Mouse (Mus musculus): ENCODE data around the gene Prkce. TPM values are rescaled to one million over a fixed set of nuclear protein-coding genes. Genes with fewer than 3 reads are reported as not detected.

Prkce gene
- polyA plus RNA-seq, 1 experiment: 1.9 TPM

DNA sequence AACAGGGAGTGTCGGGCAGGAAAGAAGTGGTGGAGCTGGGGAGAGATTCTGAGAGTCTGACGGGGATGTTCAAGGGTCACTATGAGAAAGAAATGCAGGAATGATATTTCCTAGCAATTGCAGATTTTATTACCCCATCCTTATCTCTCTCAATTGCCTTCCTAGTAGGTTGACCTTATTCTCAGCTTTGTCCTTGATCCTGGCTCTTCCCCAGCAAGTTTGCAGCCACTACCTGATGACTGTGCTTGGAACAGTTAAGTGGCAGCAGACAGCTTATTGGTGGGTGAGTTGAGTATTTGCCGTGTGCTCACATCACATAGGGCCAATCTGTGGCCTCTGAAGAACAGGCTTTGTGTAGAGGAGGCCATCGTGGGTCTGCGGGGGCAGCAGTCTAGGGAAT is 117.5 kb downstream of the Prkce start:
- Histone ChIP-seq H3ac (ENCODE audit: control insufficient read depth, insufficient read length) (no peak overlapping the region), H3K27me3 (ENCODE audit: control insufficient read depth, insufficient read depth, insufficient read length) (no peaks in the 10 kb centered on the region), H3K79me2 (ENCODE audit: control insufficient read depth, insufficient read depth) (no peaks in the 10 kb centered on the region), H3K36me3 (ENCODE audit: control insufficient read depth, insufficient read depth) (no peaks in the 10 kb centered on the region), H3K4me2 (ENCODE audit: low read depth) (no peak overlapping the region), H3K4me3 (no peak overlapping the region)
- TF ChIP-seq CEBPB (IDR thresholded peaks at IDR 0.05; ENCODE audit: insufficient read depth, poor library complexity, severe bottlenecking): no peak
- no peak for TF ChIP-seq POLR2AphosphoS2 (IDR thresholded peaks at IDR 0.05; ENCODE audit: insufficient read length, low read depth)
- TF ChIP-seq SRF (IDR thresholded peaks at IDR 0.05; ENCODE audit: control insufficient read depth, insufficient read length, low read depth): no peak
- no peak for TF ChIP-seq REST (IDR thresholded peaks at IDR 0.05; ENCODE audit: insufficient read depth, insufficient read length)
- no peak for TF ChIP-seq POLR2A (IDR thresholded peaks at IDR 0.05; ENCODE audit: insufficient read length, low read depth)
- no peak for TF ChIP-seq TCF12 (IDR thresholded peaks at IDR 0.05; ENCODE audit: insufficient read depth, poor library complexity, severe bottlenecking)
- no peak for TF ChIP-seq USF1 (IDR thresholded peaks at IDR 0.05; ENCODE audit: low read depth)
- no peak for TF ChIP-seq TCF3 (IDR thresholded peaks at IDR 0.05; ENCODE audit: insufficient read length, low read depth)
- no peak for TF ChIP-seq MAX (IDR thresholded peaks at IDR 0.05; ENCODE audit: low read depth)
- TF ChIP-seq MYOD1 (IDR thresholded peaks at IDR 0.05; ENCODE audit: control insufficient read depth in 1 of 3, insufficient read length in 2 of 3, low read depth in 2 of 3): no peak
- no peak for TF ChIP-seq E2F4 (IDR thresholded peaks at IDR 0.05; ENCODE audit: insufficient read depth)
- TF ChIP-seq MYOG (IDR thresholded peaks at IDR 0.05; ENCODE audit: control insufficient read depth in 1 of 3, insufficient read depth in 1 of 3, insufficient read length in 2 of 3, low read depth in 2 of 3): no peak

DNA sequence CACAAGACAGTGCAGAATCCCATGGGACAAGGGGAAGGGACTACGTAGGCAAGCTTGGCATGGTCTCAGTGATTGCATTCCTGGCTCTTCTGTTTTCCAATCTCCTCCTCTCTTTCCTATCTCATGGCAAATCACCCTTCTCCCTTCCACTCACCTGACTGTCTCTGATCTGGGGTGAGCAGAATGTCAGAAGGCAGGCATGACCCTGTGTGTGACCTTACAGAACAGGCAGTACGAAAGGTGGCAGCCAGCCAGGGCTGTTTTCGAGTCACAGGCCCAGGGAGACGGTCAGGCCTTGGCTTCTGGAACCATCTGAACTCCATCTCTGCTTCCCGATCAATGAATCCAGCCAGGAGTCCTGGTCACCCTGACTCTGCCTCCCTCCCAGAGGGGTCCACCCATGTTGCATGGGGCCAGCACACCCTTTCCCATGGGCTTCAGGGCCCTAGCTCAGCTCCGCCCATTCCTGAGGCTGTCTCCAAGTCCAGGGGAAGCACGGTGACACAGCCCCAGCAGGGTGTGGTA is 119.2 kb downstream of the Prkce start:
- TF ChIP-seq POLR2AphosphoS2 (IDR thresholded peaks at IDR 0.05; ENCODE audit: insufficient read length, low read depth) (no peak), TCF3 (IDR thresholded peaks at IDR 0.05; ENCODE audit: insufficient read length, low read depth) (no peak), MYOD1 (IDR thresholded peaks at IDR 0.05; ENCODE audit: control insufficient read depth in 1 of 3, insufficient read length in 2 of 3, low read depth in 2 of 3) (no peak), E2F4 (IDR thresholded peaks at IDR 0.05; ENCODE audit: insufficient read depth) (no peak), POLR2A (IDR thresholded peaks at IDR 0.05; ENCODE audit: insufficient read length, low read depth) (no peak), MYOG (IDR thresholded peaks at IDR 0.05; ENCODE audit: control insufficient read depth in 1 of 3, insufficient read depth in 1 of 3, insufficient read length in 2 of 3, low read depth in 2 of 3) (no peak), SRF (IDR thresholded peaks at IDR 0.05; ENCODE audit: control insufficient read depth, insufficient read length, low read depth) (no peak), USF1 (IDR thresholded peaks at IDR 0.05; ENCODE audit: low read depth) (no peak), CEBPB (IDR thresholded peaks at IDR 0.05; ENCODE audit: insufficient read depth, poor library complexity, severe bottlenecking) (no peak), MAX (IDR thresholded peaks at IDR 0.05; ENCODE audit: low read depth) (no peak), REST (IDR thresholded peaks at IDR 0.05; ENCODE audit: insufficient read depth, insufficient read length) (no peak), TCF12 (IDR thresholded peaks at IDR 0.05; ENCODE audit: insufficient read depth, poor library complexity, severe bottlenecking) (no peak)
- Histone ChIP-seq H3K4me3 (no peak overlapping the region), H3K27me3 (ENCODE audit: control insufficient read depth, insufficient read depth, insufficient read length) (no peaks in the 10 kb centered on the region), H3K36me3 (ENCODE audit: control insufficient read depth, insufficient read depth) (no peaks in the 10 kb centered on the region), H3K4me2 (ENCODE audit: low read depth) (no peak overlapping the region), H3K79me2 (ENCODE audit: control insufficient read depth, insufficient read depth) (no peaks in the 10 kb centered on the region), H3ac (ENCODE audit: control insufficient read depth, insufficient read length) (no peak overlapping the region)

DNA sequence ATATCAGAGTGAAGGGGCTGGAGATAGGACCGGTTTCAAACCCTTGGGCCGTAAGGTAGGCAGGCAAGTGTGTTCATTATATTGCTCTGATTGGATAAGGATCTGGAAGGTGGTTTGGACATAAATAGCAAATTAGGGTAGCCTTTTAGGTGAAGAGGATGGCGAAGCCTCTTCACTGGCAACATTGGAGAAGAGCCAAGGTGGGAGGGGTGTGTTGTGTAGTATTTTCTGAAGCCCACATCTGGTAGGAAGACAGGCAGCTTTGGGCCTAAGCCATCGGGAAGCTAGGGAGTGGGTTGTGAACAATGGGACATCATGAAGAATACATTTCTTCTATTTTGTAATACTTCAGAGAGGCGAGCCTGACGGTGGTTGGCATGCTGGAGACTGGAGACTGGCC is 125.1 kb downstream of the Prkce start:
- no peak overlapping the region for H3ac ChIP-seq (ENCODE audit: control insufficient read depth, insufficient read length)
- H3K36me3 ChIP-seq (ENCODE audit: control insufficient read depth, insufficient read depth): no peaks in the 10 kb centered on the region
- H3K79me2 ChIP-seq (ENCODE audit: control insufficient read depth, insufficient read depth): no peaks in the 10 kb centered on the region
- peak overlapping the region; percentile 31 for H3K4me2 ChIP-seq (ENCODE audit: low read depth)
- H3K27me3 ChIP-seq (ENCODE audit: control insufficient read depth, insufficient read depth, insufficient read length): no peaks in the 10 kb centered on the region
- peak overlapping the region; percentile 11 for H3K4me3 ChIP-seq
- TF ChIP-seq MYOG (IDR thresholded peaks at IDR 0.05; ENCODE audit: control insufficient read depth in 1 of 3, insufficient read depth in 1 of 3, insufficient read length in 2 of 3, low read depth in 2 of 3) (no peak), TCF12 (IDR thresholded peaks at IDR 0.05; ENCODE audit: insufficient read depth, poor library complexity, severe bottlenecking) (no peak), REST (IDR thresholded peaks at IDR 0.05; ENCODE audit: insufficient read depth, insufficient read length) (no peak), SRF (IDR thresholded peaks at IDR 0.05; ENCODE audit: control insufficient read depth, insufficient read length, low read depth) (no peak), POLR2AphosphoS2 (IDR thresholded peaks at IDR 0.05; ENCODE audit: insufficient read length, low read depth) (no peak), E2F4 (IDR thresholded peaks at IDR 0.05; ENCODE audit: insufficient read depth) (no peak), CEBPB (IDR thresholded peaks at IDR 0.05; ENCODE audit: insufficient read depth, poor library complexity, severe bottlenecking) (no peak), MYOD1 (IDR thresholded peaks at IDR 0.05; ENCODE audit: control insufficient read depth in 1 of 3, insufficient read length in 2 of 3, low read depth in 2 of 3) (no peak), MAX (IDR thresholded peaks at IDR 0.05; ENCODE audit: low read depth) (no peak)

DNA sequence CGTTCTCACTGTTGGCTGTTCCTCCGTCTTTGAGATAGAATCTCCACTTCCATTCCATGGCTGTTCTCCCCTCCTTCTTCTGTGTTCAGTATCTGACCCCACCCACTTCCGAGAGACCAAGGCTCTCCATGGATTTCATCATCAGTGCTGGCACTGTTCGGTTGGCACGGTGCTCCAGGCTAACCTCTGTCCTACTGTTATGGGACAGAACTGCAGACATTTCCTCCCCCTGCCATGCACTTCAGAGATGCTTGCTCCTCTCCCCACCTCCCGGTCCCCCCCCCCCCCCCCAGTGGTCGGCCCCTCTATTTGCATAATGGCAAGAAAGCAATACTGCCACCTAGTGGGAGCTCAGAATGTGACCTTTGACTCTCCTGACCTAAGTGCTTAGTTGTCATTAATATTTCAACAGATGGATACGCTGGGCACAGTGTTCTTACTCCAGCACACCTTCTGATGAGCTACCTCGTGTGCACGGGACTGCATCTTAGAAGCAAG is 125.7 kb downstream of the Prkce start:
- TF ChIP-seq CEBPB (IDR thresholded peaks at IDR 0.05; ENCODE audit: insufficient read depth, poor library complexity, severe bottlenecking): peak; percentile 60; the same call in 1 of the 2 replicates
- no peak for TF ChIP-seq MYOG (IDR thresholded peaks at IDR 0.05; ENCODE audit: control insufficient read depth in 1 of 3, insufficient read depth in 1 of 3, insufficient read length in 2 of 3, low read depth in 2 of 3)

DNA sequence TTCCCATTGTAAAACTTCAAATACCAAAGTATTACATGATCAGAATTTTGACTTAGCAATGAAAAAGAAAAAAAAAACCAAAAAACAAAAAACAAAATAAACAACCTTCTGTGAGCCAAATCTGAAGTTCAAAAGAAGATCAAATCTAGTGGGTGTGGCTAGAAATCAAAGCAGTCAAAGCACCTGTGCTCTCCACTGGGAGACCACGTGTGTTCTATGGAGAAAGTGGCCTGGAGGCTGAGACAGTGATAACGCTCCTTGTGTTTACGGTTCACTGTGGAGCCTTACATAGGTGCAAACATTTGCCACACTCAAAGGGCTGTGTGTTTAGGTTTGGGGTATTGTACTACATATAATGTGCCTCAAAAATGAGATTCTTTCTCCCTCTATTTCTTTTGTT is 132.0 kb downstream of the Prkce start:
- H3K4me3 ChIP-seq: no peak overlapping the region

More for the DNA sequence above, 125.7 kb downstream of the Prkce start:
- Histone ChIP-seq H3K79me2 (ENCODE audit: control insufficient read depth, insufficient read depth) (no peaks in the 10 kb centered on the region), H3K36me3 (ENCODE audit: control insufficient read depth, insufficient read depth) (no peaks in the 10 kb centered on the region), H3K27me3 (ENCODE audit: control insufficient read depth, insufficient read depth, insufficient read length) (no peaks in the 10 kb centered on the region), H3K4me2 (ENCODE audit: low read depth) (peak overlapping the region; percentile 31), H3K4me3 (peak overlapping the region; percentile 11), H3ac (ENCODE audit: control insufficient read depth, insufficient read length) (no peak overlapping the region)

More for the DNA sequence above, 132.0 kb downstream of the Prkce start:
- H3K27me3 ChIP-seq (ENCODE audit: control insufficient read depth, insufficient read depth, insufficient read length): no peaks in the 10 kb centered on the region
- no peaks in the 10 kb centered on the region for H3K79me2 ChIP-seq (ENCODE audit: control insufficient read depth, insufficient read depth)
- H3ac ChIP-seq (ENCODE audit: control insufficient read depth, insufficient read length): no peak overlapping the region
- no peak overlapping the region for H3K4me2 ChIP-seq (ENCODE audit: low read depth)
- no peak for TF ChIP-seq CEBPB (IDR thresholded peaks at IDR 0.05; ENCODE audit: insufficient read depth, poor library complexity, severe bottlenecking)
- no peak for TF ChIP-seq MYOD1 (IDR thresholded peaks at IDR 0.05; ENCODE audit: control insufficient read depth in 1 of 3, insufficient read length in 2 of 3, low read depth in 2 of 3)
- TF ChIP-seq TCF3 (IDR thresholded peaks at IDR 0.05; ENCODE audit: insufficient read length, low read depth): no peak
- TF ChIP-seq USF1 (IDR thresholded peaks at IDR 0.05; ENCODE audit: low read depth): no peak
- TF ChIP-seq E2F4 (IDR thresholded peaks at IDR 0.05; ENCODE audit: insufficient read depth): no peak
- TF ChIP-seq POLR2A (IDR thresholded peaks at IDR 0.05; ENCODE audit: insufficient read length, low read depth): no peak
- no peak for TF ChIP-seq TCF12 (IDR thresholded peaks at IDR 0.05; ENCODE audit: insufficient read depth, poor library complexity, severe bottlenecking)
- TF ChIP-seq REST (IDR thresholded peaks at IDR 0.05; ENCODE audit: insufficient read depth, insufficient read length): no peak
- no peaks in the 10 kb centered on the region for H3K36me3 ChIP-seq (ENCODE audit: control insufficient read depth, insufficient read depth)
